ENCODE assay signal across 21 mouse cellular contexts in genomic region chr5:120413436-120413835, GRCm38 (mm10). TPM values are rescaled to one million over a fixed set of nuclear protein-coding genes. Genes with fewer than 3 reads are reported as not detected.
A peak's percentile ranks its signal among the peaks of the same experiment; 100 is the strongest.
DNase-seq lines count a peak whose midpoint lies in the region; ATAC-seq and TF ChIP-seq lines count a peak whose summit lies in the region.
"Had no signal": no experiment of that assay in that cellular context is flagged by ENCODE, and none has a peak within 500 bp of the region (broad histone marks: within the 10 kb centered on the region; RNA-seq: fewer than 3 reads in every experiment).

No protein-coding gene starts in this region.

- H3K27me3 ChIP-seq in neural tube, embryonic 13.5 days, result peaks cover 81% of the 10 kb centered on the region

- H3K4me3 ChIP-seq in left cerebral cortex, adult 2 months, result no peak overlapping the region
- no peak overlapping the region for H3K4me3 ChIP-seq in neural tube, embryonic 13.5 days
- H3K4me3 ChIP-seq: kidney, embryonic 15.5 days; limb, embryonic 12.5 days; lung, embryonic 15.5 days had no signal

- H3K9me3 ChIP-seq in neural tube, embryonic 13.5 days, result peaks cover 5% of the 10 kb centered on the region; the same call in 1 of the 2 replicates
- H3K9me3 ChIP-seq: kidney, embryonic 15.5 days; limb, embryonic 12.5 days; lung, embryonic 15.5 days had no signal

- DNase-seq in left cerebral cortex, adult 2 months (ENCODE audit: extremely low spot score in 1 of 2, low spot score in 2 of 2), result no peak
- no peak for DNase-seq in left cerebral cortex, adult 11 months (ENCODE audit: low spot score)
- DNase-seq in neural tube, embryonic 10.5 days (ENCODE audit: extremely low spot score, low spot score), result no peak
- DNase-seq in ZHBTc4 (ENCODE audit: low read depth, low spot score), result peak; percentile 69
- no peak for DNase-seq in gastrocnemius, adult 18-20 months (ENCODE audit: low spot score)
- no peak for DNase-seq in frontal cortex, postnatal 36 days (ENCODE audit: low spot score in 2 of 2)
- DNase-seq: cerebellum, adult 11 months; cerebellum, postnatal 36 days; heart, adult 11 months; spleen, adult 18-20 months; thymus, postnatal 14 days had no signal

- peaks cover 23% of the 10 kb centered on the region for H3K4me1 ChIP-seq in neural tube, embryonic 13.5 days (replicated peaks)
- H3K4me1 ChIP-seq: lung, embryonic 15.5 days had no signal

- intact Hi-C loops in left cerebral cortex, adult 2 months (cut with DNase I), result no loop called here

- TF ChIP-seq CTCF in left cerebral cortex, adult 2 months (IDR thresholded peaks at IDR 0.05), result peak; percentile 26

- no peak for ATAC-seq in neural tube, embryonic 13.5 days (ENCODE audit: low read depth)
- ATAC-seq: forebrain, embryonic 14.5 days; inflammation-experienced regulatory T-cells, adult 6 months; midbrain, embryonic 16.5 days had no signal

- 76% methylated on average over 6 of the region's 6 CpGs for WGBS in neural tube, embryonic 13.5 days

- H3K9ac ChIP-seq in neural tube, embryonic 13.5 days, result no peak overlapping the region
- H3K9ac ChIP-seq: kidney, embryonic 15.5 days; limb, embryonic 12.5 days; lung, embryonic 15.5 days had no signal

- H3K27ac ChIP-seq in left cerebral cortex, adult 2 months, result no peak overlapping the region
- peak overlapping the region; percentile 33; the same call in 1 of the 2 replicates for H3K27ac ChIP-seq in neural tube, embryonic 13.5 days (replicated peaks)
- H3K27ac ChIP-seq: kidney, embryonic 15.5 days; limb, embryonic 12.5 days; lung, embryonic 15.5 days had no signal

- no peak overlapping the region for H3K4me2 ChIP-seq in neural tube, embryonic 13.5 days
- H3K4me2 ChIP-seq: kidney, embryonic 15.5 days; limb, embryonic 12.5 days; lung, embryonic 15.5 days had no signal

- H3K36me3 ChIP-seq in neural tube, embryonic 13.5 days, result no peaks in the 10 kb centered on the region
- H3K36me3 ChIP-seq: kidney, embryonic 15.5 days; limb, embryonic 12.5 days; lung, embryonic 15.5 days had no signal

RNA-seq across cellular contexts. Expression of gene Lhx5, which starts 18.1 kb away (rescaled TPM):
- not detected for total RNA-seq in left cerebral cortex, adult 2 months (2021)
- 42.0 and 46.0 TPM in 2 replicates for polyA plus RNA-seq in neural tube, embryonic 13.5 days (2015; fragmentation: Nextera tagmentation; extraction: Ambion mirVana)
- total RNA-seq in gastrocnemius, adult 18-20 months (2021), result not detected
- total RNA-seq: hematopoietic stem cell, adult 5-6 weeks; megakaryocyte progenitor cell, adult 5-6 weeks had no signal
- polyA plus RNA-seq: heart, embryonic 14.5 days; inflammation-experienced regulatory T-cells, adult 6 months; kidney, embryonic 15.5 days; limb, embryonic 12.5 days had no signal

RNA-seq across cellular contexts. Expression of gene Sdsl, which starts 59.2 kb away (rescaled TPM):
- total RNA-seq in left cerebral cortex, adult 2 months (2021), result 1 to 10 TPM; 5.3 to 7.4 TPM
- 5.2 and 6.9 TPM in 2 replicates for polyA plus RNA-seq in neural tube, embryonic 13.5 days (2015; fragmentation: Nextera tagmentation; extraction: Ambion mirVana)
- total RNA-seq in gastrocnemius, adult 18-20 months (2021), result under 1 TPM in 1 of 2 experiments, not detected in 1; 0.41 TPM
- polyA plus RNA-seq: inflammation-experienced regulatory T-cells, adult 6 months had no signal

Comparison
In these comparisons a context has a peak if more than half of its experiments do, and no peak if none do; other contexts are left out.
1. RNA of gene Sdsl, which starts 59.2 kb away (total RNA-seq): 5.3 to 7.4 TPM in left cerebral cortex, adult 2 months; 0.41 TPM in gastrocnemius, adult 18-20 months; every median in the first group is over 4 times any median in the second.